Mouse (Mus musculus) lung, embryonic 16.5 days (tissue): ENCODE data around the gene Snx1. TPM values are rescaled to one million over a fixed set of nuclear protein-coding genes. Genes with fewer than 3 reads are reported as not detected.

ENCODE experiments used
- ATAC-seq: fragments of 200-750 bp; cut with Nextera tagmentation; 2 replicates; pipeline ENCODE4 v1.8.0; 2017; ENCODE audit warnings: low read depth, mild to moderate bottlenecking, moderate library complexity
- H3K27ac ChIP-seq: fragments of 300-500 bp; sonication (generic); 2 replicates; pipeline ENCODE4 v1.5.1; 2014; ENCODE audit warnings: mild to moderate bottlenecking, control low read depth, low read length
- H3K27me3 ChIP-seq: fragments of 300-500 bp; sonication (generic); 2 replicates; pipeline ENCODE4 v1.6.1; 2014; ENCODE audit warnings: low read depth, low read length, mixed read lengths; ENCODE audit not compliant: control insufficient read depth, insufficient read depth
- H3K36me3 ChIP-seq: fragments of 300-500 bp; sonication (generic); 2 replicates; pipeline ENCODE4 v1.6.1; 2014; ENCODE audit warnings: low read length; ENCODE audit not compliant: control insufficient read depth, insufficient read depth
- H3K4me1 ChIP-seq: fragments of 300-500 bp; sonication (generic); replicated peaks from 2 replicates; pipeline ENCODE4 v1.6.1; 2014; ENCODE audit warnings: low read length, mixed read lengths; ENCODE audit not compliant: control insufficient read depth, insufficient read depth
- H3K4me2 ChIP-seq: fragments of 300-500 bp; sonication (generic); 2 replicates; pipeline ENCODE4 v1.6.1; 2014; ENCODE audit warnings: low read depth, low read length, control low read depth
- H3K4me3 ChIP-seq: fragments of 300-500 bp; sonication (generic); 2 replicates; pipeline ENCODE4 v1.5.1; 2014; ENCODE audit warnings: mild to moderate bottlenecking, low read length, control low read depth
- H3K9ac ChIP-seq: fragments of 300-500 bp; sonication (generic); 2 replicates; pipeline ENCODE4 v1.6.1; 2014; ENCODE audit warnings: low read length, control low read depth
- H3K9me3 ChIP-seq: fragments of 300-500 bp; sonication (generic); 2 replicates; pipeline ENCODE4 v1.6.1; 2016; ENCODE audit warnings: low read length; ENCODE audit not compliant: control insufficient read depth
- whole genome bisulfite sequencing: fragments of 180-500 bp; shearing (Covaris S2); extraction: QIAGEN DNeasy Blood & Tissue Kit; methylation state at CpG from one replicate; pipeline ENCODE4 v1.1.7; 2014; 5-methylcytosine and 5-hydroxymethylcytosine counted together
- polyA plus RNA-seq: library from polyadenylated mRNA; unstranded; fragments of >200 nt; fragmentation: Nextera tagmentation; extraction: Ambion mirVana; gene quantifications from 2 replicates; pipeline ENCODE4 v1.2.1, GENCODE M21; 2015

The Snx1 gene
- polyA plus RNA-seq: 123 TPM in 2 replicates

- Histone ChIP-seq H3K9me3 (no peaks in the 10 kb centered on the region), H3K4me3 (peak within 1 kb of the TSS; percentile 64), H3K9ac (peak within 1 kb of the TSS; percentile 69), H3K36me3 (peaks cover 3% of the 10 kb centered on the region; the same call in 1 of the 2 replicates), H3K4me2 (peak within 1 kb of the TSS; percentile 84), H3K27ac (peak within 1 kb of the TSS; percentile 73), H3K4me1 (peaks cover 24% of the 10 kb centered on the region), H3K27me3 (no peaks in the 10 kb centered on the region)
- under 1% methylated on average over 34 of the region's 34 CpGs for WGBS
- ATAC-seq: peak; percentile 79
Observed at GRCm38 (mm10) chr9:66126456-66127192, at the start of gene Snx1, which contains the start of gene Ciao2a. Gene Snx1 (minus strand): TSS chr9:66126587. Gene Ciao2a (plus strand): TSS chr9:66126611.

GRCm38 (mm10) chr9:66174985-66175384 is 48.6 kb upstream of the Snx1 start:
- H3K9ac ChIP-seq: no peak overlapping the region
- no peak overlapping the region for H3K4me3 ChIP-seq
- WGBS: 79% methylated on average over 3 of the region's 3 CpGs
- H3K27ac ChIP-seq: no peak overlapping the region
- H3K36me3 ChIP-seq: no peaks in the 10 kb centered on the region
- peaks cover 9% of the 10 kb centered on the region for H3K4me1 ChIP-seq
- no peak for ATAC-seq
- H3K27me3 ChIP-seq: no peaks in the 10 kb centered on the region
- H3K9me3 ChIP-seq: no peaks in the 10 kb centered on the region
- no peak overlapping the region for H3K4me2 ChIP-seq

- no peaks in the 10 kb centered on the region for H3K27me3 ChIP-seq
- no peaks in the 10 kb centered on the region for H3K9me3 ChIP-seq
- H3K27ac ChIP-seq: no peak overlapping the region
- 88% methylated on average over 5 of the region's 5 CpGs for WGBS
- H3K4me3 ChIP-seq: no peak overlapping the region
- H3K36me3 ChIP-seq: no peaks in the 10 kb centered on the region
- H3K9ac ChIP-seq: no peak overlapping the region
- no peak overlapping the region for H3K4me2 ChIP-seq
- ATAC-seq: no peak
- peaks cover 9% of the 10 kb centered on the region for H3K4me1 ChIP-seq
Observed at GRCm38 (mm10) chr9:66173316-66173855, 47.0 kb upstream of the Snx1 start.

DNA sequence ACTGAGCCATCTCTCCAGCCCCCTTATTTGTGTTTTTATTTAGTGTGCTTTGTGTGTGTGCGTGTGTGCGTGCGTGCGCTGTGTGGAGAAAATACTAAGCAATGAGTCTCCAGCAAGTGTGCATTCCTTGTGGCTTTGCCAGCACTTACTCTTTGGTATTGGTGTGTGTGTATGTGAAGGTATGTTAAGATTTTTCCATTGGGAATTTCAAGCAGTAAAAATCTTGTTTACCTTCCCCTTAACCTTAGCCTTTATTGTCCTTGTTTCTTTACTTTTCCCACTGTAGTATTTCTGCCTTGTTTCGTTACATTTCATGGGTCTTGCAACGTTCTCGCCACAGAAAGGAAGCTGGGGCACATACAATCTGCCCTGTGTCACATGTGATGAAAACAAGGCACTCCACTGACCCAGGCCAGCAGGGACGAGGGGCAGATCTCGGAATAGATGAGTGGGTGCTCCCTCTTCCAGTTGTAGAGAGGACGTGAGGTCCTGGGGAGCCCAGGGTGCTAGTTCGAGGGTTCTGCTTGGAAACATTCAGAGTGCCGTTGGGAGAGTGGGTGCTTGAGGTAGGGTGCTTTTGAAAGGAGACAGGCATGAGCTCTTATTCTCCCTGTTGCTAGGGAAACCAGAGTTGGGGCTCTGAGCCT is 45.0 kb upstream of the Snx1 start:
- Histone ChIP-seq H3K4me1 (peaks cover 9% of the 10 kb centered on the region), H3K4me2 (no peak overlapping the region), H3K27ac (peak overlapping the region; percentile 68), H3K9me3 (no peaks in the 10 kb centered on the region), H3K4me3 (no peak overlapping the region), H3K27me3 (no peaks in the 10 kb centered on the region), H3K9ac (no peak overlapping the region), H3K36me3 (no peaks in the 10 kb centered on the region)
- WGBS: 53% methylated on average over 12 of the region's 12 CpGs
- ATAC-seq: peak; percentile 52

DNA sequence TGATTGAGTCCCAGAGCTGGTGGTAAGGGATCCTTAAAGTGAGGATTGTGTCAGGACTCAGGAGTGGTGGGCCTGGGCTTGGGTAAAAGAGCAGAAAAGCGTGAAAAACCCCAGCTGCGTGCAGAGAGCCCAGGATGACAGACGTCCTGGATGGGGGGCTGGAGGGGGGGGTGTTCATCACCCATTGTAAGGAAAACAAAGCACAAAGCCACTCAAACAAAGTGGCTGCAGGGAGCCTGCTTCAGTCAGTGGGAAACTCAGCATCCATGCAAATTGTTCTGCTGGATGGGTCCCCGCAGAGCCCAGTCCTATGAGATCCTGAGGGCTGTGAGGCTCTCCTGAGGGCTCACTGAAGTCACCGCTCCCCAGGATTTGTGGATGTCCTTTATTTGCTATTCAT is 44.1 kb upstream of the Snx1 start:
- WGBS: 61% methylated on average over 5 of the region's 5 CpGs
- no peak for ATAC-seq
- no peak overlapping the region; the same call in 1 of the 2 replicates for H3K27ac ChIP-seq

DNA sequence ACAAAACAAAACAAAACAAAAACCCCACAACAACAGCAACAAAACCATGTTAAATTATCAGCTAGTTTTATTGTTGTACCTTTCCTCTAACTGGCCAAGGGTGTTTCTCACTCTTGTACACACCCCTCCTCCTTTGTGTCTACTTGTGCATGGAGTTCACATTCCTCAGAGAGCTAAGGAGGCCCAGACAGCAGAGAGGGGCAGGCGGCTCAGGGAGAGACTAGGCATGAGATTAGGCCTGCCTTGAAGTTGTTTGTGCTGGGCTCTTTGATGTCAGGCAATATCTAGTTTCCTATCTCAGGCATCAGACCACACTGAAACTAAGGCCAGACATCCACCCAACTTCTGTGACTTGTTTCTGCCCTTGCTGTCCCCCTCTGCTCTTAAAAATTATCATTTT is 41.8 kb upstream of the Snx1 start:
- H3K9me3 ChIP-seq: no peaks in the 10 kb centered on the region
- H3K27ac ChIP-seq: no peak overlapping the region
- H3K27me3 ChIP-seq: no peaks in the 10 kb centered on the region
- no peak overlapping the region for H3K4me3 ChIP-seq
- no peak overlapping the region for H3K4me2 ChIP-seq
- H3K9ac ChIP-seq: no peak overlapping the region
- H3K4me1 ChIP-seq: peaks cover 9% of the 10 kb centered on the region
- no peaks in the 10 kb centered on the region for H3K36me3 ChIP-seq
- no peak for ATAC-seq
- WGBS: 9% methylated on average over 1 of the region's 1 CpGs

More for the DNA sequence above, 44.1 kb upstream of the Snx1 start:
- Histone ChIP-seq H3K4me3 (no peak overlapping the region), H3K36me3 (no peaks in the 10 kb centered on the region), H3K9ac (no peak overlapping the region), H3K4me2 (no peak overlapping the region), H3K27me3 (no peaks in the 10 kb centered on the region), H3K9me3 (no peaks in the 10 kb centered on the region), H3K4me1 (peaks cover 9% of the 10 kb centered on the region)

- no peak for ATAC-seq
- 84% methylated on average over 5 of the region's 5 CpGs for WGBS
Observed at GRCm38 (mm10) chr9:66167222-66167621, 40.8 kb upstream of the Snx1 start.

DNA sequence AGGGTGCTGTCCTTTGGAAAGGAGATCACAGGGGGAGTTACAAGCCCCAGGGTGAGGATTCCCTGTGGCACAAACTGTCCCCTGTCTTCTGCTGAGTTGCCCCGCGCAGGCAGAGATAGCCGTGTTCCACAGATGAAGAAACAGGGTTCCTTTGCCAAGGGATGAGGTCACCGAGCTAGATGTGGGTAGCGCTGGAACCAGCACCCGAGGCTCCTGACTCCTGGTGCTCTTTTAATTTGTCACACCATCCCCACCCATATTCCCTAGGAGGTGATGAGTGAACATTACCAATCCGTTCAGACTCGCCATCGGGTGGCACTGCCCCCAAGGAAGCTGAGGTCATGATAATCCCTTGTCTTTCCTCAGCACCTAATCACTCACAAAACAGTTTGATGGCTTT is 36.6 kb upstream of the Snx1 start:
- WGBS: 71% methylated on average over 9 of the region's 9 CpGs
- Histone ChIP-seq H3K27me3 (peaks cover 9% of the 10 kb centered on the region; the same call in 1 of the 2 replicates), H3K9me3 (no peaks in the 10 kb centered on the region), H3K4me1 (no peaks in the 10 kb centered on the region; the same call in 1 of the 2 replicates), H3K9ac (no peak overlapping the region), H3K4me3 (no peak overlapping the region), H3K4me2 (no peak overlapping the region), H3K36me3 (no peaks in the 10 kb centered on the region), H3K27ac (no peak overlapping the region)
- no peak for ATAC-seq

More at GRCm38 (mm10) chr9:66167222-66167621, 40.8 kb upstream of the Snx1 start:
- Histone ChIP-seq H3K27me3 (no peaks in the 10 kb centered on the region), H3K4me2 (no peak overlapping the region), H3K27ac (no peak overlapping the region), H3K4me3 (no peak overlapping the region), H3K4me1 (peaks cover 6% of the 10 kb centered on the region; the same call in 1 of the 2 replicates), H3K9me3 (no peaks in the 10 kb centered on the region), H3K36me3 (no peaks in the 10 kb centered on the region), H3K9ac (no peak overlapping the region)

- WGBS: 92% methylated on average over 2 of the region's 2 CpGs
- H3K4me1 ChIP-seq: peaks cover 4% of the 10 kb centered on the region
Observed at GRCm38 (mm10) chr9:66160155-66160554, 33.8 kb upstream of the Snx1 start.

More at GRCm38 (mm10) chr9:66160155-66160554, 33.8 kb upstream of the Snx1 start:
- no peak overlapping the region for H3K4me3 ChIP-seq
- H3K27me3 ChIP-seq: peaks cover 12% of the 10 kb centered on the region; the same call in 1 of the 2 replicates
- no peak overlapping the region for H3K9ac ChIP-seq
- no peaks in the 10 kb centered on the region for H3K36me3 ChIP-seq
- H3K27ac ChIP-seq: no peak overlapping the region
- no peaks in the 10 kb centered on the region for H3K9me3 ChIP-seq
- no peak for ATAC-seq
- no peak overlapping the region for H3K4me2 ChIP-seq
